Mouse (Mus musculus) embryo, embryonic 11.5 days (tissue): ENCODE results near the gene Gjb1.
"Not testable (repeated sequence)": the region's sequence is repeated elsewhere in the genome, so short reads cannot be mapped to it uniquely, and the experiment has no call there.

Experiments
- DNase-seq: peaks from one replicate; pipeline ENCODE4 v3.0.0-alpha.2; 2012; ENCODE audit warnings: low read depth, low spot score

Gene Gjb1

DNA sequence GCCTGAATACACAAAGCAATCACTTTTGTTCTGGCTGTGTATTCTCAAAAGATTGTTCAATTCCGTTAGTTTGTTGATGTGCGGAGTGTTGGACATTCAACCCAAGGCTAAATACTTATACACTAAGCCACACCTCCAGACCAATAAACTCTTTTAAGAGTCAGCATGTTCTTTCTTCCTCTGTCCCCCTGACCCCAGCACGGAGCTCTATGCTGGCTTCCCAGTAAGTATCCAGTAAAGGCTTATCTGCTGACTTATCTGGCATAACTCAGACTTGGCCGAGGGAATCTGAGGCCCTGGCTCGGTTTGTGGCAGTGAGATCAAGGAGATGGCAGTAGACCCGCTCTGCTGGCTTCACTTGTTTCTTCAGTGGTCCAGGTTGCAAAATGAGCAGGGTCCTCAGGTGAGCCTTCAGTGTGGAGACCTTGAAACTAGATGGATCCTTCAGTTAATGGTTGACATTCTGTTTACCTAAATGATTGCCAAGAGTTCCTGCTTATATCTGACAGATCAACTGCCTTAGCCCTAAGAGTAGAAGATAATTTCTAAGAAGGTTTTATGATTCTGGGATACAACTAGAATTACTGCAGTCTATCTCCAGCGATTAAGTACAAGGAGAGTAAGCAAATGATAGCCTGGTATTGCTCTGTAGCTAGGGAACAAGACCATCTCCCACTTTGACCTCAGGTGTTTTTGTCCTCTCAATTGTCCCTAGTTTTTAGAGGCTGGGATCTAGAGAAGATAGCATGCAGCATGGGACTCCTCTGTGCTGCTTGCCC, at the start of gene Gjb1:
Gjb1 (plus strand) TSS at position 189 of the 779 bp plus-strand sequence.
- no peak for DNase-seq

DNA sequence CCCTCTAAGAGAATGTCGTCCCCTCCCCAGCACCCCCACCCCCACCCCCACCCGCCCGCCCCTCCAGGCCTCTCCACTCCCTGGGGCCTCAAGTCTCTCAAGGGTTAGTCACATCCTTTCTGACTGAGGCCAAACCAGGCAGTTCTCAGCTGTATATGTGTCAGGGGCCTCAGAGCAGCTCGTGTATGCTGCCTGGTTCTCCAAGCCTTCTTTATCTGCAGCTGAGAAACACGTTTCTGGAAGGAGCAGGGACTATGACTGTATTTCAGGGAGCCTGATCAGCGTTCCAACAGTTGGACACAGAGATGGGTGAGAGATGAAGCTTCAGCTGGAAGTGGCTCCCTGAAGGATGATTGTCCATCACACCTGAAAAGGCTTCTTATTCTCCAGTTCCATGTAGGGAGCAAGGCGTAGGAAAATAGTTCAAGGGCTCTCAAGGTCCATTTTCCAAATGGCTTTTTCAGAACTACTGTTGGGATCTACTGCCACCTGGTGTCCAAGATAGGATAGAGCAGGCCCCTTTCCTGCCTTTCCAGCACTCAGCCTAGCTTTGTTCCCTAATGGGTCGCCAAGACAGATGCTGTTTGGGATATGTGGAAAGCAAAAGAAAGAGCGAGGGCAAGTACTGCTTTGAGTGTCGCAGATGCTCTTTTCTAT, 46.7 kb upstream of the Gjb1 start:
- DNase-seq = peak; percentile 50

DNA sequence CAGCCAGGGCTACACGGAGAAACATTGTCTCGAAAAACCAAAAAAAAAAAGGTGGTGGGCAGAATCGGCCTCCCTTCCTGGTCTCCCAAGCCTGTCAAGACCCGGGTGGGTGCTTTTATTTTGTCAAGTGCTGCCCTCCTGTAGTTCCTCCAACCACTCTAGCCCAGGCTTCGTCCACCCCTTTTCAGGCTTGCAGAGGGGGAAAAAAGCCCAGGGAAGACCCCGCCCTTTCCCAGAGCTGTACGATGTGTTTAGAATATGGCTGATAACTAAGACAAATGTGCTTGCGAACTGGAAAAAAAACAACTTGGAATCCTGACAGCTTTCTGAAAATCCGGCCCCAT, 44.2 kb upstream of the Gjb1 start:
- DNase-seq = peak; percentile 22

DNA sequence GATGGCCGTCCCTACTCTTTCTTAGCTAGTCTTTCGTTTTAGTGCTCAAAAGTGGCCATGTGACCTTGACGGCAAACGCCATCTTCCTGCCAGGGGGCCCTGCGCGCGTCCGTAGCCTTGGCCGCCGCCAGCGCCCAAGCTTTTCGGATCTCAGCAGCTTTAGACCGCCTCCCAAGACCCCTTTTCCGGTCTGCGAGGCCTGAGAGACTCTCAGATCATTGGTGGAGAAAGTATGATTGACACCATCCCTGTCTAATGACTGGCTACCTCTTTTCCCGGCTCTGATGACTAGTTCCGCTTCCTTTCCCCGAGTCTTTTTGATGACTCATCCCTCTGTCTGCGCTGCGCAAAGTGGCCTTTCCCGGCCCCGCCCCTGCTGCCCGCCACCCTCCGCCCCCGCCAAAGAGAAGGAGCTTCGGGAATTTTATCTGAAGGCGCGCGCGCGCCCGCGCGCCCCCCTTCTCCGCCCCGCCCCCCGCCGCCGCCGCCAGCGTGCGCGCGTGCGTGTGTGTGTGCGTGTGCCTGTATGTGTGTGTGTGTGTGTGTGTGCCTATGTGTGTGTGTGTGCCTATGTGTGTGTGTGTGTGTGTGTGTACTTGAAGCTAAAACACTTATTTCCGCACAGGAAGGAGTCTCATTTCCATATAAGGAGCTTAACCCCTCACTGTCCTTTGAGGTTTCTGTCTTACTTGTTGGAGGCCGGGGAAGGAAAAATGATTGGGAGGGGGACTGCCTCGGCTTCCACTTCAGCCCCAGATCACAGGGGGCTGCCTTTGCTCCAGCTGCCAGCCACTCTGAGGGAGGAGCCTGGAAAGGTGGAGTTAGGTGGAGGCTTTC, 43.6 kb upstream of the Gjb1 start:
- DNase-seq = peak; percentile 81

DNA sequence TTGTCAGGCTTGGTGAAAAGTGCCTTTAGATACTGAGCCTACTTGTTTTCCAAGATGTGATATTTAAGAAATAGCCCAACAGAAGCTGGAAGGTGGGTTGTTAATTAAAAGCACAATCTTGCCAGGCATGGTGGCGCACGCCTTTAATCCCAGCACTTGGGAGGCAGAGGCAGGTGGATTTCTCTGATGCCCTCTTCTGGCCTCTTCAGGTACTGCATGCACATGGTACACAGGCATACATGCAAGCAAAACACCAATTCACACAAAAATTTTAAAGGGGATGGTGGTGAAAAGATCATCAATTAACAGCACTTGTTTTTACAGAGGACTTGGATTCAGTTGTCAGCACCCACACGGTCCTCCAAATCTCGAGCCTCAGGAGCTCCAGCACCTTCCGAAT, 41.6 kb upstream of the Gjb1 start:
- DNase-seq = no peak

DNA sequence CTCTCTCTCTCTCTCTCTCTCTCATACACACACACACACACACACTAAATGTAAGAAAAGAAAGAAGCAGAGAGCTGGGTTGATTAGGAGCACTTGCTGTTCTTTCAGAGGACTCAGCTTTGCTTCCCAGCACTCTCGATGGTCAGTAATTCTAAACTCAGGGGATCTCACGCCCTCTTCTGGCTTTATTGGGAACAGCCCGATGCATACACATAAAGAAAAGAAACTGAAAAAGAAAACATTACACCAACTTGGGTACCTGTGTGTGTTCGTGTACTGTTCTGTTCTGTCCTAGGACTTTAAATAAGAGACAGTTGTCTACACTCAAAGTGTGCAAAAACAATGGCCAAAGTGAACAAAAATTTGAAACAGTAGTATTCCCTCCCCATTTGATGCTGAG, 37.5 kb upstream of the Gjb1 start:
- no peak for DNase-seq

DNA sequence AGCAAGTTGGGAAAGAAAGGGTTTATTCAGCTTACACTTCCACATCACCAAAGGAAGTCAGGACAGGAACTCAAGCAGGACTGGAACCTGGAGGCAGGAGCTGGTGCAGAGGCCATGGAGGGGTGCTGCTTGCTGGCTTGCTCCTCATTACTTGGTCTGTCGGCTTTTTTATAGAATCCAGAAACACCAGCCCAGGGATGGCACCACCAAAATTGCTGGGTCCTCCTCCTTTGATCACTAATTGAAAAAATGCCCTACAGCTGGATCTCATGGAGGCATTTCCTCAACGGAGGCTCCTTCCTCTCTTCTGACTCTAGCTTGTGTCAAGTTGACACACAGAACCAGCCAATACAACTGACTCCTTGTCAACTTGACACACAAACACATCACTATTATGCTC, 33.3 kb upstream of the Gjb1 start:
- DNase-seq = not testable (repeated sequence)

DNA sequence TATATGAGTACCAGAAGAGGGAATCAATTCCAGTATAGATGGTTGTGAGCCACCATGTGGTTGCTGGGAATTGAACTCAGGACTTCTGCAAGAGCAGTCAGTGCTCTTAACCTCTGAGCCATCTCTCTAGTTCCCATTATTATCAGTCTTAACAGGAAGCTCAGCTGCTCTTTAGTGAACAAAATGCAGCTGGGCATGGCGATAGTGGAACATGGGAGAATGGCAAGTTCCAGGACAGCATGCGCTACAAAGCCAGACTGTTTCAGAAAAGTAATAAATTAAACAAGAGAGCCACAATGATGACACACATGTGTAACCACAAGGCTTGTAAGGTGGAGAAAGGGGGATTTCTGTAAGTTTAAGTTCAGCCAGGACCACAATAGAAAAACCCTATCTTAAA, 30.7 kb upstream of the Gjb1 start:
- DNase-seq = no peak

DNA sequence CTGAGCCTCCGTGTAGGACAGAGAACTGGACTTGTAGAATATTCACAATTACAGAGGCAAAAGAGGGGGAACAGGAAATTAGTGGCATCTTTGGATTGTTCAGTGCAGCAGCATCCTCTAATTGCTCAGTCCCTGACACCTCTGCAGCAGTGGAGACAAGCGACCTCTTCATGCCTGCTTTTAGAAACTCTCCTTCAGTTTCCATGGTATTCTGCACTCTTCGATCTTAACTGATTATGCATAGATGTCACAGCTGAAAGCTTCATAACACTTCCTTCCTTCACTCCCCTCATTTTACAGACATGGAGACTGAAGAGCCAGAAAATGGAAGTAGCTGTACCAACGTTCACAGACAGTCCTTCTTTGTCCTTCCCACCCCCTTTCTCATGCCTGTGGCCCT, 29.7 kb upstream of the Gjb1 start:
- DNase-seq = no peak

DNA sequence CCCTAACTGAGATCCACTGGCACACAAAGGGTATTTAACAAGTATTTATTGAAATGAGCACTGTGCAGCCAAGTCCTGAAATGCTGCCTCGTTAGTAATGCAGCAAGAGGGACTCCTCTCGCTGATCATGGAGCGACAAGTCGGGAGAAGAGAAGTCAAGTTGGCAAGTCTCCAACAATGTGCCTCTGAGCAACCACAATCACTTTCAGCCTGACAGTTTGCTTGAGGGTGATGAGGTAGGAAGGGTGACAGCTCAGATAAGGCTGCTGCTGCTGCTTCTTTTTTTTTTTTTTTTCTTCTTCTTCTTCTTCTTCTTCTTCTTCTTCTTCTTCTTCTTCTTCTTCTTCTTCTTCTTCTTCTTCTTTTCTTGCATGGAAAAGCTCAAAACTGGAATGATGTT, 25.0 kb upstream of the Gjb1 start:
- no peak for DNase-seq

DNA sequence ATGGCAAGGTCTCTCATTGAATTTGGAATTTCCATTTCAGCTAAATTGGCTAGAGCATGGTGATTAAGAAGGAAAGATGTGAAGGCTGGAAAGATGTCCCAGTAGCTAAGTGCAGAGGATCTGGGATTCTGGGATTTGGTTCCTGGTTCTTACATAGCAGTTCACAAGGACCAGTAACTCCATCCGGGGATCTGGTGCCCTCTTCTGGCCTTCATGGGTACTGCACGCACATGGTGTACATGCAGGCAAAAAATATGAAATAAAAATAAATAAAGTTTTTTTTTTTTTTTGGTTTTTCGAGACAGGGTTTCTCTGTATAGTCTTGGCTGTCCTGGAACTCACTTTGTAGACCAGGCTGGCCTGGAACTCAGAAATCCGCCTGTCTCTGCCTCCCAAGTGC, 17.3 kb upstream of the Gjb1 start:
- not testable (repeated sequence) for DNase-seq

DNA sequence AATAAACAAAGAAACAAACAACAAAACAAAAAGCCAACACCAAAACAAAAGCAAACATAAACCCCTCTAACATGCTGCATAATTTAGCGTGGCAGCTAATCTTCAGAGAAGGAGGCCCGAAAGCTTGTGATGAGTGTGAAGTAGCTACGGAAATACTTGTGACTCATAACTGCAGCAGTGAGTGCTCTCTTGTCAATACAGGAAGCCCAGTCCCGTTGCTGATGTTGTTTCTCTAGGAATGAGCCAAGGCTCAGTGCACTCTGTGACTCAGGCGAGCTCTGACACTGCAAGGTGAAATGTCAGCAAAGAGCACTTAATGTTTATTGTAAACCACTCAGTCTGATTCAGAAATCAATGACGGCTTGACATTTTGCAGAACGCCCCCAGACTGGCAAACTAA, 7.2 kb upstream of the Gjb1 start:
- no peak for DNase-seq

DNA sequence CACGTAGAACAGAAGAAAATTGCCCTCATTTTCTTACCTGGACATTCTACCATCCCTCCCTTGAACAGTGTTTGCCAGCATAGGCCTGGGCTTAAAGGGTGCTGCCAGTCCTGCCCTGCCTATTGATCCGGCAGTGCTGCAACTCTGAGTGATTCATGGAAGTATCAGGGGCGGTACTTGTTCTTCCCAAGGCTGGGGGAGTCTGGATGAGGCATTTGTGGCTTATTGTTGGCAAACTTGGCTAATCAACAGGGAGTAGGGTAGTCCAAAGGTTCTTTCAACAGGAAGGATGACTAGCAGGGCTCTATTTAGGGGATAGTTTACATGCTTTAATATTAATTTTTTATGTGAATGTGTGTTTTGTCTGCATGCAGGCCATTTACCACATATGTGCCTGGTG, 5.6 kb upstream of the Gjb1 start:
- no peak for DNase-seq

DNA sequence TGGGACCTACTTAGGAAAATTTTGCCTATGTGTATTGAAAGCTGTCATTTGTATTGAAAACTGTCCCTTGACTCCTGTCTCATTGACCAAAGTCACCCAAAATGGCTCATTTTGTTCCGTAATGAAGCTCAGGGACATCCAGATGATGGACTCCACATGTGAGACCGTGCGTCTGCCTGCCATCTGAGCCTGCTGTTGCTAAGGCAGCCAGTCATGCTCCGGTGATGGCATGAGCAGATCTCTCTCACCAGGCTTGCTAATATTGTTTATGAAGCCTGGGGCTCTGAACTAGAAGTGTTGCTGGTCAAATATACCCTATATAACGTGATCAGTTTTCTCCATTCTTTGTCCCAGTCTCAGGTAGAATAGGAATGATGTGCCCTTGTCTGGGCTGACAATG, 3.2 kb upstream of the Gjb1 start:
- no peak for DNase-seq

DNA sequence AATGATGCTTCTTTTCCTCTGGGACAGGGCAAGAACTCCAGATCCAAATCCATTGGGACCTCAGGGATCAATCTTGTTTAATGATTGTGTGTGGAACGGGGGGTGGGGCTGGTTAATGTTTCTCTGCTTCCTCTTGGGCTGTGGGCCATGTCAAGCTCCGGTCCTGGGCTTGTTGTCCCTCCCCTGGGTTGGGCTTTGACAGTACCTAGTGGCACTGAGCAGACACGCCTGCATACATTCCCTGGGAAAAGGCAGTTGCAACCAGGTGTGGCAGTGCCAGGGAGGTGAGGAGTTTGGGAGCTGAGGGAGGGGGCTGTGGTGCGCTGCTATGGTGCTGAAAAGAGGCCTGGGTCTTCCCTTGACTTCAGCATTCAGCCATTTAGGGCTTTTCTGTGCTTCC, 898 bp downstream of the Gjb1 start:
- DNase-seq = no peak

DNA sequence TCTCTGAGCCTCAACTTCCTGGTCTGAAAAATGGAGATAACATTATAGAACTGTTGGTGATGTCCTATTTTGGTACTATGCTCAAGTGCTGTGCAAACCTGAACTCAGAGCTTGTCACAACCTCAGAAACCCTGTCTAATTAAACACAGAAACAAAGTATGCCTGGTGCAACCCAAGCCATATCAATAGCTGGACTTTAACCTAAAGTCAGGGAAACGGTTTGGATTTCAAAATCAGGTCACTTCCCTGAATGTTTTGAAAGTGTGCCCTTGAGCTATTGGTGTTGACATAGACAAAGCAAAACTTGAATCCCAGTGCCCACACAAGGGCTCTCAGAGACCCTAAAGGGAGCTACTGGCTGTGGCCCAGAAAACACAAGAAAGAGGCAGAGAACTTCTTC, 3.6 kb downstream of the Gjb1 start:
- DNase-seq = no peak

DNA sequence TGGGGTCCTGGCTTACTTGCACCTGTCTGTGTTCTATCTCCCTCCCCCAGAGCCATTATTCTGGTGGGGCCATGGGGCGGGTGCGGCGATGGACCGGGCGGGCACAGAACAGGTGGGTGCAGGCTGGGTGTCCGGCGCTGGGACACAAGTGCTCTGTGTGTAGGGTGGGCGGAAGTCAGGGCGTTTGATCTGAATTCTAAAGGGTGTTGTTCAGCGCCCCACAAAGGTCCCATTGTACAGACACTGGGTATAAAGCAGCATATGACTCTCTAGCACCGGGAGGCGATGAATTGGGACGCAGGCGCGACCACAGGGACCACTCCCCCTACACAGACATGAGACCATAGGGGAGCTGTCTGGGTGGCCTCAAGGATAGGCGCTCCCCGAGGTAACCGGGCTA, 7.3 kb downstream of the Gjb1 start:
- DNase-seq = no peak

DNA sequence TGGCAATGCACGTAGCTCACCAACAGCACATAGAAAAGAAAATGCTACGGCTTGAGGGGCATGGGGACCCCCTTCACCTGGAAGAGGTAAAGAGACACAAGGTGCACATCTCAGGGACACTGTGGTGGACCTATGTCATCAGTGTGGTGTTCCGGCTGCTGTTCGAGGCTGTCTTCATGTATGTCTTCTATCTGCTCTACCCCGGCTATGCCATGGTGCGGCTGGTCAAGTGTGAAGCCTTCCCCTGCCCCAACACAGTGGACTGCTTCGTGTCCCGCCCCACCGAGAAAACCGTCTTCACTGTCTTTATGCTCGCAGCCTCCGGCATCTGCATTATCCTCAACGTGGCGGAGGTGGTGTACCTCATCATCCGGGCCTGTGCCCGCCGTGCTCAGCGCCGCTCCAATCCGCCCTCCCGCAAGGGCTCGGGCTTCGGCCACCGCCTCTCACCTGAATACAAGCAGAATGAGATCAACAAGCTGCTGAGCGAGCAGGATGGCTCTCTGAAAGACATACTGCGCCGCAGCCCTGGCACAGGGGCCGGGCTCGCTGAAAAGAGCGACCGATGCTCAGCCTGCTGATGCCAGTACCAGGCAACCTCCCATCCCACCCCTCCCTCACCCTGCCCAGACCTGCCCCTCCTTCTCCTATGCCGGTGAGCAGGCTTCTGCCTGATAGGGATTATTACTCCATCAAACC, 8.4 kb downstream of the Gjb1 start:
- no peak for DNase-seq

DNA sequence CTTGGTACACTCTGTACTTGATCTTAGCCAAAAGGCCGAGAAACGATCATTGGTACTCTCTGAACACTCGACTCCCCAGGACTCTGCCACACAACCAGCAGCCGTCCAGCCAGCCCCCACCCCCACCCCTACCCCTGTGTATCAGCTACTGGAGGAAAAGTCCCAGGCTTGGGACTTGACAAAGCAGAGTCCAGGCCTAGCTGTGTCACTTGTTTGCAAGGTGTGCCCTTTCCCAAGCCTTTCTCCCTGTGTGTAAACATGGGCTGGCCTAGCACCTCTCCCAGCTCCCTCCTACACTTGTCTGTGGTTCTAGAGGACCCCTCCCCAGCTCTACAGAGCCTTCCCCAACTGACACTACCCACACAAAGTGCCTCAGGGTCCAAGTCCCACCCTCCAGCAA, 10.0 kb downstream of the Gjb1 start:
- DNase-seq = no peak

DNA sequence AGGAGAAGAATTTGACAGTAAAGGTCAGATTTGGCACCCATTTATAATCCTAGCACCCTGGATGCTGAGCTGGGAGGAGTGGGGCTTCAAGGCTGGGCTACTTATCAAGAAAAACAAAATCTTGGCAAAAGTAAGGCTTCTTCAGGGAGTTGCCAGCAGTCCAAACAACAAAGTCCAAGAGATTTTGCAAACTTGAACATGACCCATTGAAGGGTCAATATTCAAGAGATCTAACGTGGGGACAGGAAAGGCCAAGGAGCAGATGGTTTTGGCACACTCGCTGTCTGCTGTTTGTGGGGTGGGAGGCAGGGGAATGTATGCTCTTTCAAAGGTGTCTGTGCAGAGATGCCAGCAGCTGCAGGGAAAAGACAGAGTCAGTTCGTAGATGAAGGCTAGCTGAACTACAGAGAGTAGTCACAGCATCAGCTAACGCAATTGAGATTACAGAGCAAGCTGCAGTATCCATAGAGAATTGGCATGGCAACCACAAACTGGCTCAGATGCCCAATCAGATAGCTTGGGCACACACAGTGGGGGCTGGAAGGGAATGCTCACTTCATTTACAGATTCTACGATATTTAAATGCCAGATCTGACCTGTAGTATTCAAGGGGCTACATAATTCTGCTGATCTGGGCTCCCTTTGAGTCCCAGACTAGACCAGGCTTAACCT, 12.8 kb downstream of the Gjb1 start:
- no peak for DNase-seq

DNA sequence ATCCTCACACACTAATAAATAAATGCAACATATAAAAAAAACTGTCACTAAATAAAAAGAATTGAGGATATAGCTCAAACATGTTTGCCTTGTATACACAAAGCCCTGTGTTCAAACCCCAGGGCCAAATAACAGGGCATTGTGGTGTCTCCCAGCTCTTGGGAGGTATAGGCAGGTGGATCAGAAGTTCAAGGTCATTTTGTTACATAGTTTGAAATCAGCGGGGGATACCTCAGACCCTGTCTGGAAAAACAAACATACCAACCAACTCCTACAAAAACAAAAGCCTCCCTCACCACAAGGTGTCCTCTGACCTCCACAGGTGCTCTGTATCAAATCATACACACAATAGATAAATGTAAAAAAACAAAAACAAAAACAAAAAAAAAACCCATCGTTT, 18.2 kb downstream of the Gjb1 start:
- no peak for DNase-seq

DNA sequence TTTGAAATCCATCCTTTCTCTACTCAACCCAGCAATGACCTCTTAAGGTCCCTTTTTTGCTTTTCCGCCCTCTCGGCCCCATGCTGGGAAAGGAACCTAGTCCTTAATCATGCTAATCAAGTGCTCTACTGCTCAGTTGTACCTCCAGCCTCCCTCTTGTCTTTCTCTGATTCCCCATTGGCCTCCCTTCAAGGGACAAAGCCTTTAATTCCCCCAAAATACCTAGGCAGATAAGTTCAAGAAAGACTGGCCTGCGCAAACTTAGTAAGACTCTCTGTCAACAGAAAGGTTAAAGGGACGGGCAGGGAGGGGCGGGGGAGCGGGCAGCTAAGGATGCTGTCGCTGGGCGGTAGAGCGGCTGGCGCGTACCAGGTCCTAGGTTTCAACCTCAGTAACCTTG, 20.3 kb downstream of the Gjb1 start:
- DNase-seq = no peak
